Mouse (Mus musculus): ENCODE data around the gene Begain.
A peak's percentile ranks its signal among the peaks of the same experiment; 100 is the strongest.

Gene Begain

DNA sequence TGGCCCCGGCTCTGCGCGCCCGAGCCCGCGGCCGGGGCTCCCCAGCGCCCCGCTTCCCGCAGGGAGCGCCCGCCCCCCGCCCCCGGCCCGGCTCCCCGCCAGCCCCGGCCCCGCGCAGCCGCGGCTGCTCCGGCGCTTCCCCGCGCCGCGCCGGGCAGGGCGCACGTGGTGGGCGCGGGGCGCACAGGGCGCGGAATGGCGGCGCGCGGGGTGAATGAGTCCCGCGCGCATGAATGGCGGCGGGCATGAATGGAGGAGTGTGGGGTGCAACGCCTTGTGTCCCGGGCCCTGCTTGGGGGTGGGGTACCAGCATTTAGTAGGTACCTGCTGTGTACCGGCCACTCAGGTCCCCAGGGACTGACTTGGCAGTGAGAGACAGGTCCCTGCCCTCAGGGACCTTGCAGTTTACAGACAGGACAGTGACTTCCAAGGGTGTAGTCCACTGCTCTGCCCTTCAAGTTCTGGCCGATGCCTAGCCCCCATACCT lies at the start of gene Begain:
TSS of gene Begain (minus strand) at position 51 of the 487 bp plus-strand sequence.
- no peak for DNase-seq

- no peak for DNase-seq
Observed at GRCm38 (mm10) chr12:109115707-109116106, 47.7 kb upstream of the Begain start.

DNA sequence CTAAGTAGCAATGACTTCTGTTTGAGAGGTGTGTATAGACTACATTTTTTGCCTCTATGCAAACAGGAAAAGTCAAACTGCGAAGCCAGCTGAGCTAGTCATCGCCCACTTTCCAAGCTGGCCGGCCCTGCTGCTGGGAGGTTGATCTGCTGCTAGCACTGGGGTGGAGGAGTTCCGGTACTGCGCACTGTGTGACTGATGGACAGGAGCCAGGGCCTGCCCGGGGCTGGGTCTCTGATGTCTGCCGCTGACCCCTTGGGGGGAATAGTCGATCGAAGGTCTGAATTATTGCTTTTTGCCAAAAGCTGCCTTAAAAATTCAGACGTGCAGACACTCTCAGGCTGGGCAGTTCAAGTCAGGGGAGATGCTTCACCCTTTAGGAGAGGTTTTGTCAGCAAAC lies 47.1 kb upstream of the Begain start:
- DNase-seq, result no peak

GRCm38 (mm10) chr12:109112996-109113592 lies 45.1 kb upstream of the Begain start:
- DNase-seq, result peak; percentile 14

- DNase-seq, result peak; percentile 10
Observed at GRCm38 (mm10) chr12:109112354-109112995, 44.5 kb upstream of the Begain start.

DNA sequence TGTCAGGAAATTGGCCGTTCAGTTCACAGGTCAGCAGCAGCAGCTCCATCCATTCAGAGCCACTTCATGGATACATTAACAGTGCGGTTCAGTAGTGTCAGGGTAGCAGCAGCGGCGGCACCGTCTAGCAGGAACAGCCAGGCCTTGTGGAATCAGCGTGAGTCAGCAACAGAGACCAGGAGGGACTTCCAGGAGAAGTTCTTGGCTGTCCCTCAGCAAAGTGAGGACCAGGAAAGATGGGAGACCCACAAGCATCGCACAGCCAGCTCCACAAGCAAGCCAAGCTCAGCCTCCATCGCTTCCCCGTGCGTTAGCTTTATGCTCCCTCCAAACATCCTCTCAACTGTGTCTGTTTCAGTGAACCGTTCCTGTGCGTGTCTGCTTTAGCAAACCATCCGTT lies 40.9 kb upstream of the Begain start:
- DNase-seq, result no peak

- no peak for DNase-seq
Observed at GRCm38 (mm10) chr12:109100381-109100780, 32.4 kb upstream of the Begain start.

GRCm38 (mm10) chr12:109090456-109091130 lies 22.6 kb upstream of the Begain start:
- no peak for DNase-seq

DNA sequence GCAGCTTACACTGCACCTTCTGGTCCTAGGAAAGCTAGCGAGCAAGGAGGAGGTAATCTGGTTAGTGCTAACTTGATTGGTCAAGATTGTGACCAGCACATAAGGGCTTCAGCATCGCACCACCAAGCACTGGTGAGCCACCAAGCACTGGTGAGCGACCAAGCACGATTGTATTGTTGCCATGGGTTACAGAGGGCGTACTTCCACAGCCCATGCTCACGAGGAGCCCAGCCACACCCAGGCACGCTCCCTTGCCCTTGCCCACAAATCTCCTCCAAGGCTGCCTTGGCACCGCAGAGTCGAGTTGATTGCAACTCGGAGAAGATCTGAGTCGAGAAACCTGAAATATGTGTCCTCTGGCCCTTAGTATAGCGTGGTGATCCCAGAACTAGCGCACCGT lies 22.0 kb upstream of the Begain start:
- DNase-seq, result no peak

DNA sequence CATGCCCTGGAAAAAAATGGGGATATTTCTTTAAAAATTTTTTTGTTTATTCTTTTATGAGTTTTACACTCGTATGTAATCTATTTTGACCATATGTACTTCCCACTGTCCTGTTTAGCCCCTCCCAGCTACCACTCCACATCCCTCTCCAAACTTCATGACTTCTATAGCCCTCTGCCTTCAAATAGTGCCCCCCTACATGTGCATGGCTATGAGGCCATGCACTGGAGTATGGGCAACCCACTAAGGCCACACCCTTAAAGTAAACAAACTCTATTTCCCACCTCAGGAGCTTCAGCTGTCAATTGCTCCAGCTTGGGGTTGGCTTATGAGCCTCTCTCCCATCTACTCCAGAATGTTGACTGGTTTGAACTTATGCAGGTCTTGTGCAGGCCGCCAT lies 18.1 kb upstream of the Begain start:
- no peak for DNase-seq

GRCm38 (mm10) chr12:109085674-109086073 lies 17.7 kb upstream of the Begain start:
- DNase-seq, result no peak

GRCm38 (mm10) chr12:109085046-109085445 lies 17.0 kb upstream of the Begain start:
- DNase-seq, result no peak

DNA sequence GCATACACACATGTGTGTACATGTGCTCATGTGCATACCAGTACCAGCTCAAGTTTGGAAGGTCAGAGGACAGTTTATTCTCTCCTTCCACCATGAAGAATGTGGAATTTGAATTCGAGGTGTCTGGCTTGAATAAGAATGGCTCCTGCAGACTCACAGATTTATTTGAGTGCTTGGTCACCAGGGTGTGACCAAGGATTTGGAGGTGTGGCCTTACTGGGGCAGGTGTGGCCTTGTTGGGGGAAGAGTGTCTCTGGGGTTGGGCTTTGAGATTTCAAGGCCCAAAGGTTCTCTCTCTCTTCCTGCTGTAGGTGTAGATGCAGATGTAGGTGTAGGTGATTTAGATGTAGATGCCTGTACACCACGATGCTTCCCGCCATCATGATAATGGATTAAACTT lies 15.5 kb upstream of the Begain start:
- DNase-seq, result no peak

DNA sequence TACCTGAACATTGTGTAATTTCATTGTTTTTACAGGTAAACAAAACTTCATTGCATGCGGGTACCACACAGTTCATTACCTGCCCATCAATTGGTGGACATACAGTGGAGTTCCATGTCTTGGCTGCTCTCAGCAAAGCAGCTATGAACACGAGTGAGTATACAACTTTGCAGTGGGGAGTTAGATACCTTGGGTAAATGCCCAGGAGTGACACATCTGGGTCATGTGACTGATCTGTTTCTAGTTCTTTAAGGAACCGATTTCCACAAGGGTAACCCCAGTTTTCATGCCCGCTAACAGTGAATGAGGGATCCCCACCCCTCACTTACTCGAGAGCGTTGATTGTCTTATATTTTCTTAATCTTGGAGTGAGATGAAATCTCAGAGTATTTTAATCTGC lies 9.0 kb upstream of the Begain start:
- no peak for DNase-seq

DNA sequence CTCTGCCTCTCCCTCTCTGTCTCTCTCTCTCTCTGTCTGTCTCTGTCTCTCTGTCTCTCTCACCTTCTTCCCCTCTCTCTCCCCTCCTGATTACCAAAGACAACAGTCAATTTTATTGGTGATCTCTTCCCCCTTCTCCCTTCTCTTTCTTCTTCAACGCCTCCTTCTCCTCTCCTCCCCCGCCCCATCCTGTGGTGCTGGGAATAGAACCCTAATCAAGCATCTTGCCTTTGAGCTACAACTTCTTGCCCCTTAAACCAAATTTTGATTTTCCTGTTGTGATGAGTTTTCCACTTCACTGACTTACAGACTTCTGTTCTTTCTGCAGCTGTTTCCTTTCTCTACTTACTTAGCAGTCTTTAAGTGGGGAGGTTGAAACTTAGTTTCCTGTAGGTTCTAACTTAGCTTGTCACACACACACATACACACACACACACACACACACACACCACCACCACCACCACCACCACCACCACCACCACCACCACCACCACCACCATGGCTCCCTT lies 6.8 kb upstream of the Begain start:
- no peak for DNase-seq

- DNase-seq, result no peak
Observed at GRCm38 (mm10) chr12:109074106-109074505, 6.1 kb upstream of the Begain start.

DNA sequence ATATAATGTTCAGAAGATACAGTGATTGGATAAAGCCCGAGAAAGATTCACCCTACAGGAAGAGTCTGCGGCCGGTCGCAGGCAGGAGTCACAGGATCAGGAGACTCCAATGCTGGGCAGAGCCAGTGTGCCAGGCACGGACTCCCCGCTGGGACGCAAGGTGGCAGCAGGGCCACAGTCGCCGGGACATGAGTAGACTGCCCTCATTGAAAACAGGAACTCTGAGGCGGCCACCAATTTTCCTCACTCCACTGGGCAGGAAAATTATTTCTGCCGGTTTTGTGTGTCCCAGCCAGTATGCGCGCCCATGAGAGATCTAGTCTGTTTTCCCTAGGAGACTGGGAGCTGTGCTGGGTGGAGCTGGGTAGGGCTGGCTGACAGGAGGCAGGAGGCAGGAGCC lies 3.2 kb upstream of the Begain start:
- DNase-seq, result peak; percentile 47

DNA sequence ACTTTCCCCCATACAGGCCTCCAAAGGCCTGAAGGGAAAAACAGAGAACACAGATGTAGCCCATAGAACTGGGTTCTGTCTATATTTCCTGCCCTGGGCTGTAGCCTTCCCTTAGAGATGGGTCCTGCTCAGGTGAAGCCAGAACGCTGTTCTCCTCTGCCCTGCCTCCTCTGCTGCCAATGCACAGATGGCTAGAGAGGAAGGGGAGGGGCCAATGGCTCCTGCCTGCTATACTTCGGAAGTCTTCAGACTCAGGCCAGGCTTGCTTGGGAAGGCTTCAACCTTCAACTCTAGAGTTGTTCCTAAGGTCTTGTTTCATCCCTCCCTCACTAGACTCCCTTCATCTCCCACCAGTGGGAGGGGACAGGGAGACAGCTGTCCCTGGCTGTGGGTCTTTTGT lies 1.7 kb upstream of the Begain start:
- no peak for DNase-seq

- DNase-seq, result no peak
Observed at GRCm38 (mm10) chr12:109068738-109069137, 721 bp upstream of the Begain start.

- DNase-seq, result peak; percentile 57
Observed at GRCm38 (mm10) chr12:109067561-109068135, 369 bp downstream of the Begain start.

DNA sequence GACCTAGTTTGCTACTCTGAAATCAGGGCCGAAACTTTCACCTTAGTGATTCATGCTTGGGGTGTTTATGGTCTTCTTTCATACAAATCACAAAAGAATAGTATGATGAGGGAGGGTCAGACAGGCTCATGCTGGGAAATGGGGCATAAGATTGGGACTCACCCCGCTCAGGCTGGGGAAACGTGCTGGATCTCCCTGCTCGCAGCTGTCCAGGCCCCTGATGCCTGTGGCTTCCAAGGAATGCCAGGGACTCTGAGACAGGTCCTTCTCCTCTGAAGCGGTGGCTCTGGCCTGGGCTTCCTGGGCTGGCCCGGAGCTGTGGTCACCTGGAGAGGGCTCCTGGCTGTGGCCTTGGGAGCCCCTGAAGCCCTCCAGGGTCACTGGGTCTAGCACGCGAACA lies 9.4 kb downstream of the Begain start:
- no peak for DNase-seq

- no peak for DNase-seq
Observed at GRCm38 (mm10) chr12:109057736-109058135, 10.3 kb downstream of the Begain start.

DNA sequence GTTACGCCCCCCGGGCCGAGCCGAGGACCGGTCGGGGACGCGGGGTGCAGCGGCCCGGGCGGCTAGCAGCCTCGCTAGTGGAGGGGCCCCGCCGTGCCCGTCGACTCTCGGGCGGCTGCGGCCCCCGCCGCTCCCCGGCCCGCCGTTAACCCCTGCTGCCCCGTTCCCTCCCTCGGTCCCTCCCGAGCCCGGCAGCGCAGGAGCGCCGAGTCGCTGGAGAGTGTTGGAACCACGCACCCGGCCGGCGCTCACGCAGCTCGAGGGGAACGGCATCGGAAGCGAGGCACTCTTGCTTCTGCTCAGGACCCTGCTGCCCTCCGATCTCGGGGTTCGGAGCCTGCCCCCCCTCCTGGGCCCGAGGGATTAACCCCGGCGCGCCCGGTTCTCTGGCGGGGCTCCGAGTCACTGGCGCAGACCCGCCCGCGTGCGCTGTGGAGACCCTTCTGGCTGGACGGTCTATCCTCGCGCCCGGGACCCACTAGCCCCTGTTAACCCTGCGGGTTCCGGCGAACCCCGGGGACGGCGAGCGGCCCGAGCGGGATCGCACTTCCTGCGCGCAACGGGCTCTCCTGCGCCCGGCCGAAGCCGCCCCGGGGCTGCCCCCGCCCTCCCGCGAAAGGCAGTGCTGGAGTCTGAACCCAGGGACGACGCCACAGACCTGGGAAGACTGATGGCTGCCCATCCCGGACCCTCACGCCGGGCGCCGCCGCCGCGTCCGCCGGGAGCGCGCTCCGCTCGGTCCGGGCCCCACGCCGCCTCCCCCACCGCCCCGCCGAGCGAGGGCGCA lies 14.8 kb downstream of the Begain start:
- DNase-seq, result peak; percentile 10

All from kidney, postnatal 14 days (tissue).